Mouse (Mus musculus): ENCODE measurements around the gene Sgta. TPM values are rescaled to one million over a fixed set of nuclear protein-coding genes. Genes with fewer than 3 reads are reported as not detected.

The Sgta gene
- total RNA-seq, 2 experiments from 2014 or later, result 41.6 to 61.4 TPM

GRCm38 (mm10) chr10:81024346-81024937 lies 35.5 kb downstream of the Sgta start:
- no peak for ATAC-seq (replicated peaks; ENCODE audit: low FRiP score, low TSS enrichment, poor library complexity, severe bottlenecking)

GRCm38 (mm10) chr10:81022744-81023143 lies 37.2 kb downstream of the Sgta start:
- no peak for ATAC-seq (replicated peaks; ENCODE audit: low FRiP score, low TSS enrichment, poor library complexity, severe bottlenecking)

GRCm38 (mm10) chr10:81021547-81022110 lies 38.4 kb downstream of the Sgta start:
- no peak for ATAC-seq (replicated peaks; ENCODE audit: low FRiP score, low TSS enrichment, poor library complexity, severe bottlenecking)

- ATAC-seq (replicated peaks; ENCODE audit: low FRiP score, low TSS enrichment, poor library complexity, severe bottlenecking), result no peak
Measured at GRCm38 (mm10) chr10:81020207-81020606, 39.8 kb downstream of the Sgta start.

- no peak for ATAC-seq (replicated peaks; ENCODE audit: low FRiP score, low TSS enrichment, poor library complexity, severe bottlenecking)
Measured at GRCm38 (mm10) chr10:81019687-81020086, 40.3 kb downstream of the Sgta start.

DNA sequence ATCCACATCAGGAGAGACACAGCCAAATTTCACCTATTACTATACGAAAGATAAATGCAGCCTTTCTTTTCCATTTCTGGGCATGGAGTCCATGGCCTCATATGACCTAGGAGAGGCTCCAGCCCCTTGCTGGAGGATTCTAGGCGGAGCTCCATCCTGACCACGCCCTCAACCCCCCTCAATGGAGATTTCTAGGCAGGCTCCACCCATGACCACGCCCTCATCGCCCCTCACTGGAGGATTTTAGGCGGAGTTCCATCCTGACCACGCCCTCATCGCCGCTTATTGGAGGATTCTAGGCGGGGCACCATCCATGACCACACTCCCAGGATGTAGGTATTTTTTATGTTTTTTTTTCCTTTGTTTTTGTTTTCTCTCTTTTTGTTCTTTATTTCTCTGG lies 41.7 kb downstream of the Sgta start:
- ATAC-seq (replicated peaks; ENCODE audit: low FRiP score, low TSS enrichment, poor library complexity, severe bottlenecking), result peak; percentile 19; the same call in 1 of the 2 replicates

GRCm38 (mm10) chr10:81016645-81017044 lies 43.3 kb downstream of the Sgta start:
- ATAC-seq (replicated peaks; ENCODE audit: low FRiP score, low TSS enrichment, poor library complexity, severe bottlenecking), result no peak

- ATAC-seq (replicated peaks; ENCODE audit: low FRiP score, low TSS enrichment, poor library complexity, severe bottlenecking), result no peak
Measured at GRCm38 (mm10) chr10:81015666-81016065, 44.3 kb downstream of the Sgta start.

- peak; percentile 97 for ATAC-seq (replicated peaks; ENCODE audit: low FRiP score, low TSS enrichment, poor library complexity, severe bottlenecking)
Measured at GRCm38 (mm10) chr10:81014393-81015384, 45.3 kb downstream of the Sgta start, which contains the start of gene Gng7. Gng7 (minus strand) TSS chr10:81014945.

DNA sequence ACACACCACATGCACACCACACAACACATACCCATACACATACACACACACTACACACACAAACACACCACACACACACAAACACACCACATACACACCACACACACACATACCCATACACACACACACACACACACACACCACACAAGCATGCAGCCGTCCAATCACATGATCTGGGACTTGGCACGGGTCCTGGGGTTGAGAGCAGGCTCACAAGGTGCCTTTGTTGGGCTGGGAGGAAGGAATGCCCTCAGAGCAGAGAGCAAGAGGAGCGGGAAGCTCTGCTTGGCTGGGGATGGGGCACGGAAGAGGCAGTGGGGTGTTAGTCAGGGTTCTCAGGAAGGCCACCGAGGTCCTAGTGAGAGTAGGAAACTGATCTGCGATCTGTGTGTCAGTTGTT lies 49.1 kb downstream of the Sgta start:
- no peak for ATAC-seq (replicated peaks; ENCODE audit: low FRiP score, low TSS enrichment, poor library complexity, severe bottlenecking)

- peak; percentile 67 for ATAC-seq (replicated peaks; ENCODE audit: low FRiP score, low TSS enrichment, poor library complexity, severe bottlenecking)
Measured at GRCm38 (mm10) chr10:81007240-81007639, 52.7 kb downstream of the Sgta start.

DNA sequence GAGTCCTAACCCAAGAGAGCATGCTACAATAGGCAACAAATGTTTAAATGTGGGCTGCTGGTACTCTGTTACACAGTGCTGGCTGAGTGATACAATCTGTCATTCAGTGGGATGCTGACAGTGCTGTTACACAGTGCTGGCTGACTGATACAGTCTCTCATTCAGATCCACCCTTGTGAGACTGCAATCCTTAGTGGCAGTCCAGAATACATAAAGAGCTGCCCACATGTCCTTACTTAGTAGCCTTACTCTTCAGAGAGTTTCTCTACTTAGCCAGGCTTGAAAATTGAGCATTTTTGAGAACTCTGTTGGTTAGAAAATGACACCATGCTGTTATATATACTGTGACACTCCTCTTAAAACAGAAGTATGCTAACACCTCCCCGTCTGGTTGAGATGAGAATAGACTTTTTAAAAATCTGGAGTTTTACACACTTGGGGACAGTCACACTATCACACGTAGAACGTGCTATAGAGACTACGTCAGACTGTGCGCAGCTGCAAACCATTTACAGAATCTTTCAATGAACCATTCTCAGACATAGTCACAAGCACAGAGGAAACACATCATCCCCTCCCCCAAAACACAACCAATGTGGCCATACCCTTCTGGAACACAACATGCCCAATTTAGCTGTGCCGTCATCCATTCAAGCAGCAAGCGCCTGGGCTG lies 53.8 kb downstream of the Sgta start:
- ATAC-seq (replicated peaks; ENCODE audit: low FRiP score, low TSS enrichment, poor library complexity, severe bottlenecking), result no peak

DNA sequence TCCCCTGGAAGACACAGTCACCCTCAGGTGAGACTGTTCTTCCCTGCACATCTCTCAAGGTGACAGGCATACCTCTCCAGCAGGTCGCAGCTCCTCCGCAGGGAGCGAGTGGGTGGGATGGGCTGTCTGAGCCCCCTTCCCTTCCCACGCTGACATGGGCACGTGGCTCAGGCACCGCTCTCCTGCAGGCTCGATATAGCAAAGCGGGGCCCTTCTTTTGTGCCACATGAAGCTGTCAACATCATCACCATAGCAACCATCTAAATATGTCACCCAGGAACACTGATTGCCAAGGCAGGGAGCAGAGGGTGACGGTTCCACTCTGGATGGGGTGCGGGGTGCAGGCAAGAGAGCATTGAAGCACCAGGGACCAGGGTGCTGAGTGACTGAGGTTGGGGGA lies 58.8 kb downstream of the Sgta start:
- no peak for ATAC-seq (replicated peaks; ENCODE audit: low FRiP score, low TSS enrichment, poor library complexity, severe bottlenecking)

DNA sequence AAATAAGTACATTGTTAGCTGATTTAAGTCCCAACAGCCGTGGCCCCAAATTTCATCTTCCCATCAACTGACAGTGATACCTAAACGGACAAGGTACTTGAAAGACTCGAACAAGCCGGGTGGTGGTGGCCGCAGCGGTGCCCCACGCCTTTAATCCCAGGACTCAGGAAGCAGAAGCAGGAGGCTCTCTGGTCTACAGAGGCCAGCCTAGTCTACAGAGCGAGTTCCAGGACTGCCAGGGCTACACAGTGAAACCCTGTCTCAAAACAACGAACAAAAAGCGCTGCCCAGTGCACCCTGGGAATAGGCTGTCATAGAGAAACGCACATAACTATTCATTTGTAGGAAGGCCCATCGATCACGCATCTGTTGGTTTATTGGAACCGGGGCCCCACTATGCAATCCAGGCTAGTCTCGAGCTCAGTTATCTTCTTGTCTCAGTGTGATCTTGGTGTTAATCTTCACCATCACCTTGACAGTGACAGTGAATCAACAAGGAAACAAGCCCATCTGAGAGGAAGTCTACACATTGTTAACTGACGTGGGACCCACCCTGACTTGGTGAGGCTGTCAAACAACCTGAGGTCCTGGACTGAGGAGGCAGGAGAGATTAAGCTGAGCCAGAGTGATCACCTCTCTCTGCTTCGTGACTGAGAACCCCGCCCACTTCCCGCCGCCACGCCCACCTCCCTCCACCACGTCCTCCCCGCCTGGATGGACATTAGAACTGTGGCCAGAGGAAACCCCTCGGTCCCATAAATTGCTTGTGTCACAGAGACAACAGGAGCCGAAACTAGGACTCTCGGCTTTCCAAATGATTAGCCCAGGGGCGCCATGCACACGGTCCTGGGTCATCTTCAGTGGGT lies 59.6 kb downstream of the Sgta start:
- 0 out of 2 replicates have a peak, but pooled peaks have one; percentile 28 for ATAC-seq (replicated peaks; ENCODE audit: low FRiP score, low TSS enrichment, poor library complexity, severe bottlenecking)

DNA sequence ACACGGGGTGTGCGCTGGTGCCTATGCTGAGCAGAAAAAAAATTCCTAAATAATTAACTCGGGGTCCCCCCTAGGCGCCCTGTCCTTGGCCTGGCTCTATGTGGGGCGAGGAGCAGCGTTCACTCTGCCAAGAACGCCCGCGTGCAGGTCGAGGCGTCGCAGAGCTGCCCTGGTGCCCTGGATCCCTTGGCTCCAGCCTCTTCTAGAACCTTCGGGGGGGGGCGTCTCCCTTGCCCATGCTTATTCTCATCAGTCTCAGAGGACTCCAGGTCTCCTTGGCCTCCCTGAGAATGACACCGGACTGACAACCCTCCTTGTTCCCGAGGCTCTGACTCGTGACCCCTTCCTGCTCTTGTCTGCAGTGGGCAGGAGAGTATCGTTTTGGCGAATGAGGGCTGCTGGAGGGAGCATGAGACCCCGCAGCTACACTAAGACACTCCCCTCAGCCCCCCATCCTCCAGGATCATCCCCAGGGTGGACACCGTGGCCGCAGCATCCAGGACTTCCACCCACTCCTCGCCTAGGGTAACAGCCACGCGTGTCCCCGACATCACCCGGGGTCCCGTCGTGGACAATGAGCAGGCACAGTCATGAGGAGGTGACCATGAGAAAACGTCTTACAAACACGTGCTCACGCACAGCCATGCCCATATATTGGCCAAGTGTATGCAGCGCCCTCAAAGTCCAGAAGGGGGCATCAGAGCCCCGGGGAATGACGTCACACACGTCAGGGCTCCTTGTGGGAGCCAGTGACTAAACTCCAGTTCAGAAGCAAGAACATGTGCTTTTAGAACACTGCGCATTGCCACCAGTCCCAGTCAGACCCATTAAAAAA lies 60.4 kb downstream of the Sgta start:
- ATAC-seq (replicated peaks; ENCODE audit: low FRiP score, low TSS enrichment, poor library complexity, severe bottlenecking), result peak; percentile 83

GRCm38 (mm10) chr10:80998778-80999177 lies 61.2 kb downstream of the Sgta start:
- ATAC-seq (replicated peaks; ENCODE audit: low FRiP score, low TSS enrichment, poor library complexity, severe bottlenecking), result peak; percentile 72

GRCm38 (mm10) chr10:80998021-80998420 lies 62.0 kb downstream of the Sgta start:
- ATAC-seq (replicated peaks; ENCODE audit: low FRiP score, low TSS enrichment, poor library complexity, severe bottlenecking), result no peak

DNA sequence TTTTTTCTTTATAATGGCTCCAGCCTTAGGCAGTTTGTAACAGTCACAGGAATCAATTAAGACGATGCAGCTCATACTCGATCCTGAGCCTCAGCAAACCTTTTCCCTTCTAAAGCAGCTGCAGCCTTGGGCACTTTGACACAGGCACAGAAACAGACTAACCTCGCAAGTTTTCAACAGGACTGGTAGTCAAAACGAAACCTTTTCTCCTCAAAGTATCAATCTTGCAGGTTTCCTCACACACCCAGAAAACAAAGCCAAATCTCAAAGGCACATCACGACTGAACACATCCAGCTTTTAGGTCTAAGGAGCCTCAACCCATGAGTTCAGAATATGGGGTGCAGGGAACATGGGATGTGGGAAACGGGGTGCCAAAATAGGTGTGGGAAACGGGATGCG lies 62.6 kb downstream of the Sgta start:
- no peak for ATAC-seq (replicated peaks; ENCODE audit: low FRiP score, low TSS enrichment, poor library complexity, severe bottlenecking)

Measured in megakaryocyte-erythroid progenitor cell, adult 5-6 weeks (primary cell).